Mouse (Mus musculus): Measurements from ENCODE around the gene Aldob.

- no peak for TF ChIP-seq CTCF (IDR thresholded peaks at IDR 0.05; ENCODE audit: extremely low read depth, insufficient read depth, low read length)
- TF ChIP-seq POLR2A (IDR thresholded peaks at IDR 0.05; ENCODE audit: extremely low read depth, insufficient read depth, low read length), result no peak
Measured at GRCm38 (mm10) chr4:49506386-49506785, 43.0 kb downstream of the Aldob start, which contains the start of gene Baat.
